Mouse (Mus musculus) MEL (cell line): ENCODE measurements around the gene Tnfrsf11a. TPM values are rescaled to one million over a fixed set of nuclear protein-coding genes. Genes with fewer than 3 reads are reported as not detected.

Experiments
- DNase-seq: peaks from one replicate; pipeline ENCODE4 v3.0.0; 2011; ENCODE audit warnings: low read depth, low spot score
- H3K27ac ChIP-seq: 2 replicates; pipeline ENCODE4 v1.5.1; 2012; ENCODE audit warnings: low read depth, mild to moderate bottlenecking, control low read depth, low read length, moderate library complexity; ENCODE audit not compliant: control insufficient read depth
- H3K27me3 ChIP-seq, 2 experiments: fragments of 150-350 bp in 1 of 2; sonication (generic) in 1 of 2; 2 replicates each; pipeline ENCODE4 v1.6.1; 2012; ENCODE audit warnings: low read length in 2 of 2, mild to moderate bottlenecking in 2 of 2, improper control_type of control experiment in 1 of 2, moderate library complexity in 1 of 2; ENCODE audit not compliant: insufficient read depth in 2 of 2, control insufficient read depth in 1 of 2
- H3K36me3 ChIP-seq, 2 experiments: 2 replicates each; pipeline ENCODE4 v1.6.1; 2012 to 2014; ENCODE audit warnings: low read length in 2 of 2, improper control_type of control experiment in 1 of 2, inconsistent platforms in 1 of 2, mild to moderate bottlenecking in 1 of 2; ENCODE audit not compliant: insufficient read depth in 2 of 2, control insufficient read depth in 1 of 2
- H3K4me1 ChIP-seq, 2 experiments: fragments of 150-350 bp in 1 of 2; sonication (generic) in 1 of 2; 2 replicates each; pipeline ENCODE4 v1.6.1; 2012; ENCODE audit warnings: low read length in 2 of 2, improper control_type of control experiment in 1 of 2, mild to moderate bottlenecking in 1 of 2; ENCODE audit not compliant: insufficient read depth in 2 of 2, control insufficient read depth in 1 of 2
- H3K4me3 ChIP-seq, 2 experiments: fragments of 150-350 bp in 1 of 2; sonication (generic) in 1 of 2; 2 replicates each; pipeline ENCODE4 v1.5.1; 2012; ENCODE audit warnings: low read depth in 2 of 2, low read length in 2 of 2, mild to moderate bottlenecking in 2 of 2, moderate library complexity in 2 of 2, control low read depth in 1 of 2, improper control_type of control experiment in 1 of 2; ENCODE audit not compliant: control insufficient read depth in 1 of 2, insufficient read depth in 1 of 2
- H3K79me2 ChIP-seq: 2 replicates; pipeline ENCODE4 v1.6.1; 2012; ENCODE audit warnings: mild to moderate bottlenecking, low read length, moderate library complexity; ENCODE audit not compliant: control insufficient read depth, poor library complexity, insufficient read depth
- H3K9ac ChIP-seq: 2 replicates; pipeline ENCODE4 v1.6.1; 2012; ENCODE audit warnings: low read depth, mild to moderate bottlenecking, control low read depth, low read length, moderate library complexity; ENCODE audit not compliant: control insufficient read depth, poor library complexity, severe bottlenecking
- H3K9me3 ChIP-seq: fragments of 150-350 bp; sonication (generic); replicated peaks from 2 replicates; pipeline ENCODE4 v1.6.1; 2012; ENCODE audit warnings: mild to moderate bottlenecking, low read length, improper control_type of control experiment, moderate library complexity; ENCODE audit not compliant: insufficient read depth
- CHD2 ChIP-seq: IDR thresholded peaks from 2 replicates; pipeline ENCODE4 v1.6.1; 2011; ENCODE audit warnings: low read length, improper control_type of control experiment
- CTCF ChIP-seq, 3 experiments: IDR thresholded peaks in 2 of 3; conservative IDR thresholded peaks in 1 of 3; 2 replicates each; pipeline ENCODE4 v1.5.1; 2011 to 2012; ENCODE audit warnings: low read length in 3 of 3, low read depth in 2 of 3, mild to moderate bottlenecking in 2 of 3, improper control_type of control experiment in 1 of 3, inconsistent platforms in 1 of 3, mixed read lengths in 1 of 3, moderate library complexity in 1 of 3; ENCODE audit not compliant: control insufficient read depth in 1 of 3, insufficient read depth in 1 of 3, poor library complexity in 1 of 3, severe bottlenecking in 1 of 3
- E2F4 ChIP-seq: IDR thresholded peaks from 2 replicates; pipeline ENCODE4 v1.6.1; 2011; ENCODE audit warnings: low read depth, low read length, improper control_type of control experiment, borderline replicate concordance
- ELF1 ChIP-seq: IDR thresholded peaks from 2 replicates; pipeline ENCODE4 v1.6.1; 2014; ENCODE audit warnings: low read depth, mild to moderate bottlenecking, inconsistent platforms, low read length, improper control_type of control experiment, moderate library complexity
- EP300 ChIP-seq, 2 experiments: IDR thresholded peaks; 2 replicates each; pipeline ENCODE4 v1.6.1; 2011; ENCODE audit warnings: improper control_type of control experiment in 2 of 2, low read length in 2 of 2, low read depth in 1 of 2, mild to moderate bottlenecking in 1 of 2
- ETS1 ChIP-seq: IDR thresholded peaks from 2 replicates; pipeline ENCODE4 v1.6.1; 2012; ENCODE audit warnings: low read depth, mild to moderate bottlenecking, inconsistent platforms, low read length, improper control_type of control experiment, moderate library complexity
- GATA1 ChIP-seq: IDR thresholded peaks from 2 replicates; pipeline ENCODE4 v1.6.1; 2011; ENCODE audit warnings: low read depth, low read length, improper control_type of control experiment
- JUND ChIP-seq: IDR thresholded peaks from 2 replicates; pipeline ENCODE4 v1.6.1; 2011; ENCODE audit warnings: low read depth, mild to moderate bottlenecking, improper control_type of control experiment, low read length
- KAT2A ChIP-seq: conservative IDR thresholded peaks from 2 replicates; pipeline ENCODE4 v1.6.1; 2012; ENCODE audit warnings: low read depth, low read length, improper control_type of control experiment, inconsistent platforms
- MAZ ChIP-seq: IDR thresholded peaks from 2 replicates; pipeline ENCODE4 v1.6.1; 2012; ENCODE audit warnings: low read depth, mild to moderate bottlenecking, inconsistent platforms, low read length, improper control_type of control experiment
- MXI1 ChIP-seq: IDR thresholded peaks from 2 replicates; pipeline ENCODE4 v1.6.1; 2011; ENCODE audit warnings: mild to moderate bottlenecking, low read depth, low read length, improper control_type of control experiment
- MYB ChIP-seq: IDR thresholded peaks from 2 replicates; pipeline ENCODE4 v1.6.1; 2011; ENCODE audit warnings: mild to moderate bottlenecking, low read depth, low read length, improper control_type of control experiment
- NELFE ChIP-seq: IDR thresholded peaks from 2 replicates; pipeline ENCODE4 v1.6.1; 2011; ENCODE audit warnings: low read depth, low read length, improper control_type of control experiment
- NRF1 ChIP-seq: IDR thresholded peaks from 2 replicates; pipeline ENCODE4 v1.6.1; 2014; ENCODE audit warnings: low read depth, mild to moderate bottlenecking, inconsistent platforms, low read length, improper control_type of control experiment, moderate library complexity; ENCODE audit not compliant: poor library complexity, insufficient read depth, severe bottlenecking
- POLR2A ChIP-seq, 2 experiments: IDR thresholded peaks; 2 replicates each; pipeline ENCODE4 v1.6.1; 2011 to 2012; ENCODE audit warnings: low read length in 2 of 2, mild to moderate bottlenecking in 2 of 2, control low read depth in 1 of 2, improper control_type of control experiment in 1 of 2, low read depth in 1 of 2, moderate library complexity in 1 of 2; ENCODE audit not compliant: control insufficient read depth in 1 of 2, insufficient read depth in 1 of 2, poor library complexity in 1 of 2
- POLR2AphosphoS2 ChIP-seq: IDR thresholded peaks from 2 replicates; pipeline ENCODE4 v1.6.1; 2011; ENCODE audit warnings: low read length, improper control_type of control experiment
- RAD21 ChIP-seq: IDR thresholded peaks from 2 replicates; pipeline ENCODE4 v1.6.1; 2011; ENCODE audit warnings: mild to moderate bottlenecking, low read depth, low read length, improper control_type of control experiment
- RCOR1 ChIP-seq: IDR thresholded peaks from 2 replicates; pipeline ENCODE4 v1.6.1; 2012; ENCODE audit warnings: low read depth, mild to moderate bottlenecking, inconsistent platforms, low read length, improper control_type of control experiment
- TAL1 ChIP-seq: IDR thresholded peaks from 2 replicates; pipeline ENCODE4 v1.6.1; 2012; ENCODE audit warnings: mild to moderate bottlenecking, inconsistent platforms, low read length, moderate library complexity, mixed read lengths
- TBP ChIP-seq: IDR thresholded peaks from 2 replicates; pipeline ENCODE4 v1.8.0; 2011; ENCODE audit warnings: low read depth, low read length, improper control_type of control experiment
- TCF12 ChIP-seq: IDR thresholded peaks from 2 replicates; pipeline ENCODE4 v1.6.1; 2014; ENCODE audit warnings: low read depth, mild to moderate bottlenecking, inconsistent platforms, low read length, improper control_type of control experiment, moderate library complexity
- UBTF ChIP-seq: IDR thresholded peaks from 2 replicates; pipeline ENCODE4 v1.6.1; 2012; ENCODE audit warnings: low read depth, mild to moderate bottlenecking, inconsistent platforms, low read length, improper control_type of control experiment, moderate library complexity, borderline replicate concordance; ENCODE audit not compliant: insufficient read depth
- ZC3H11A ChIP-seq: IDR thresholded peaks from 2 replicates; pipeline ENCODE4 v1.6.1; 2012; ENCODE audit warnings: low read depth, mild to moderate bottlenecking, inconsistent platforms, low read length, improper control_type of control experiment
- ZMIZ1 ChIP-seq: IDR thresholded peaks from 2 replicates; pipeline ENCODE4 v1.6.1; 2012; ENCODE audit warnings: low read depth, mild to moderate bottlenecking, inconsistent platforms, low read length, improper control_type of control experiment, moderate library complexity
- polyA plus RNA-seq, 2 experiments: library from polyadenylated mRNA; stranded (reverse) in 1 of 2; unstranded in 1 of 2; fragments of >175 nt in 1 of 2; fragments of >200 nt in 1 of 2; gene quantifications; 2 replicates each; pipeline versions ENCODE4 v1.2.1 to v1.2.4; 2012; ENCODE audit warnings: low replicate concordance in 2 of 2, low read depth in 1 of 2; ENCODE audit not compliant: insufficient read length in 2 of 2, insufficient read depth in 1 of 2, missing spikeins in 1 of 2
- total RNA-seq: library from RNA; depleted of rRNA; stranded (reverse); fragments of 300-350 nt; gene quantifications from 2 replicates; pipeline ENCODE4 v1.2.3, GENCODE M21; 2012

Tnfrsf11a gene
- total and polyA plus RNA-seq, 3 experiments, result not detected

DNA sequence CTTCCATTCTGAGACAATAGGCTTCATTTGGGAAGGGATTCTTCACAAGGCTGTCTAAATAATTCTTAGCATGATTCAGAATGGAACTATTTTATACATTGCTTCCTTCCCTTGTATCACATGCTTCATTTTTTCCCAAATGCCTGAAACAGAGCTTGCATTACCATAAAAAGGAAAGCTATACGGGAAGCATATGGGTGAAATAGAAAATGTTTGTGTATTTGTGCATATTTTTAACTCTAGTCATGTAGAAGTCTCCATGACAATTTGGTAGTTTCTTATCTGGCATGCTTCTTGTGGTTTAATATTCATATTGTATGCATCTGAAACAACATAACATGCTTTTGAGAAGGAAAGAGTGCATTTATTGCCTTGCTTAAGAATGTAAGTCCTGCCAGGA, 52.3 kb downstream of the Tnfrsf11a start:
- peaks cover 0 to 2% of the 10 kb centered on the region in 2 experiments; a peak in 2 of 4 replicates for H3K27me3 ChIP-seq

DNA sequence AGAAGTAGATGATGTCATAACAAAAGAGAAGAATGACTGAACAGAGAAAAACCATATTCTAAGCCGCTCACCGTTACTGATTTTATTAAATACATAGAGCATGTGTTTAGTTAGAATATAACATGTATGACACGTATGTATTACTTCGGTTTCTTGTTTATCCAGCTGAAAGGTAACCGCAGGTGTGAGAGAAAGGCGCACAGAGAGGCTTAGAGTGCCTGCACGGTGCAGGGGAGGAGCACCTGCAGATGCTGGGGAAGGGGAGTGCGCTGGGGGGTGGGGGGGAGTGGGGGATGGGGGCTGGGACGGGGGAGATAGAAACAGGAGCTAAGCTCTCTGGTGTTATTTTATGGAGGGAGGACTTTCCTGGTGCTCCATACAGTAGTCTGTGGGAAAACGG, 62.4 kb downstream of the Tnfrsf11a start:
- no peaks in the 10 kb centered on the region; a peak in 1 of 4 replicates for H3K27me3 ChIP-seq
- H3K4me1 ChIP-seq, result no peaks in the 10 kb centered on the region
- no peak overlapping the region for H3K27ac ChIP-seq
- H3K4me3 ChIP-seq, result no peak overlapping the region
- H3K36me3 ChIP-seq, result no peaks in the 10 kb centered on the region
- H3K9ac ChIP-seq, result no peak overlapping the region
- DNase-seq, result no peak
- H3K9me3 ChIP-seq, result no peaks in the 10 kb centered on the region
- no peaks in the 10 kb centered on the region for H3K79me2 ChIP-seq
- TF ChIP-seq E2F4, result no peak
- no peak for TF ChIP-seq ZMIZ1
- TF ChIP-seq RAD21, result no peak
- no peak for TF ChIP-seq NELFE
- no peak for TF ChIP-seq TCF12
- no peak for TF ChIP-seq RCOR1
- TF ChIP-seq ZC3H11A, result no peak
- no peak for TF ChIP-seq ETS1
- no peak for TF ChIP-seq MXI1
- TF ChIP-seq GATA1, result no peak
- TF ChIP-seq JUND, result no peak
- no peak for TF ChIP-seq TAL1
- TF ChIP-seq MYB, result no peak
- no peak for TF ChIP-seq EP300 (IDR thresholded peaks at IDR 0.05; ENCODE audit: low read depth in 1 of 2, low read length in 2 of 2)
- no peak for TF ChIP-seq TBP
- no peak for TF ChIP-seq POLR2AphosphoS2
- TF ChIP-seq POLR2A (IDR thresholded peaks at IDR 0.05; ENCODE audit: control insufficient read depth in 1 of 2, insufficient read depth in 1 of 2, low read depth in 1 of 2, low read length in 2 of 2, poor library complexity in 1 of 2), result no peak
- TF ChIP-seq NRF1, result no peak
- no peak for TF ChIP-seq KAT2A
- no peak for TF ChIP-seq ELF1

More for the DNA sequence above, 52.3 kb downstream of the Tnfrsf11a start:
- no peaks in the 10 kb centered on the region for H3K9me3 ChIP-seq
- H3K4me3 ChIP-seq, result no peak overlapping the region
- no peak for DNase-seq
- H3K79me2 ChIP-seq, result no peaks in the 10 kb centered on the region
- no peak for TF ChIP-seq CTCF (IDR thresholded peaks at IDR 0.05 in 2 of 3, conservative IDR thresholded peaks at IDR 0.05 in 1 of 3; ENCODE audit: control insufficient read depth in 1 of 3, insufficient read depth in 1 of 3, low read depth in 2 of 3, low read length in 3 of 3, poor library complexity in 1 of 3, severe bottlenecking in 1 of 3)
- TF ChIP-seq ELF1, result no peak
- no peak for TF ChIP-seq UBTF
- TF ChIP-seq MAZ, result no peak
- no peak for TF ChIP-seq ZC3H11A
- TF ChIP-seq CHD2, result no peak
- no peak overlapping the region for H3K9ac ChIP-seq
- no peaks in the 10 kb centered on the region for H3K4me1 ChIP-seq
- H3K36me3 ChIP-seq, result no peaks in the 10 kb centered on the region
- H3K27ac ChIP-seq, result no peak overlapping the region
